Mouse (Mus musculus) G1E (cell line): Measurements from ENCODE around the gene Scgb1a1. TPM values are rescaled to one million over a fixed set of nuclear protein-coding genes. Genes with fewer than 3 reads are reported as not detected.

Experiments
- ATAC-seq: 2 replicates; pipeline ENCODE4 v1.8.0; 2016; ENCODE audit warnings: mild to moderate bottlenecking; ENCODE audit not compliant: insufficient number of reproducible peaks, poor library complexity, low FRiP score, severe bottlenecking; ENCODE audit errors: extremely low read depth
- DNase-seq: peaks from one replicate; pipeline ENCODE4 v3.0.0; 2012; ENCODE audit warnings: low spot score
- H3K27me3 ChIP-seq: 2 replicates; pipeline ENCODE4 v1.6.1; 2012; ENCODE audit warnings: mild to moderate bottlenecking, low read length, inconsistent platforms; ENCODE audit not compliant: insufficient read depth
- H3K36me3 ChIP-seq: replicated peaks from 2 replicates; pipeline ENCODE3; 2012; ENCODE audit warnings: mild to moderate bottlenecking, inconsistent platforms
- H3K4me1 ChIP-seq: 2 replicates; pipeline ENCODE4 v1.6.1; 2012; ENCODE audit warnings: low read depth, low read length, inconsistent platforms, mixed read lengths; ENCODE audit not compliant: insufficient read depth
- H3K4me3 ChIP-seq: 2 replicates; pipeline ENCODE4 v1.5.1; 2012; ENCODE audit warnings: low read depth, mild to moderate bottlenecking, inconsistent platforms, low read length, moderate library complexity, mixed read lengths
- H3K9me3 ChIP-seq: replicated peaks from 2 replicates; pipeline ENCODE4 v1.6.1; 2012; ENCODE audit warnings: inconsistent platforms
- CTCF ChIP-seq: IDR thresholded peaks from 2 replicates; pipeline ENCODE4 v1.5.1; 2012; ENCODE audit warnings: low read depth, low read length, inconsistent platforms, mixed read lengths
- GATA1 ChIP-seq: IDR thresholded peaks from 2 replicates; pipeline ENCODE4 v1.6.1; 2012; ENCODE audit warnings: borderline replicate concordance, low read length, inconsistent platforms, mixed read lengths
- GATA2 ChIP-seq: IDR thresholded peaks from 2 replicates; pipeline ENCODE4 v1.6.1; 2012; ENCODE audit warnings: low read depth, low read length, inconsistent platforms, borderline replicate concordance
- POLR2AphosphoS5 ChIP-seq: IDR thresholded peaks from 2 replicates; pipeline ENCODE4 v1.6.1; 2012; ENCODE audit warnings: low read depth, low read length, inconsistent platforms; ENCODE audit not compliant: insufficient replicate concordance
- TAL1 ChIP-seq: conservative IDR thresholded peaks from 2 replicates; pipeline ENCODE4 v1.6.1; 2012; ENCODE audit warnings: low read depth, low read length, inconsistent platforms, mixed read lengths
- polyA plus RNA-seq: library from polyadenylated mRNA; stranded (reverse); fragments of >175 nt; gene quantifications from 2 replicates; pipeline ENCODE4 v1.2.3, GENCODE M21; 2012
- total RNA-seq, 2 experiments: library from RNA; stranded (forward) in 1 of 2; stranded (reverse) in 1 of 2; fragments of 200-1000 nt in 1 of 2; fragments of >200 nt in 1 of 2; fragmentation: Nextera tagmentation in 1 of 2; gene quantifications; 2 replicates each; pipeline ENCODE4 v1.2.3; 2014 to 2017

The Scgb1a1 gene
- total and polyA plus RNA-seq, 3 experiments = not detected

- no peak for DNase-seq
These were observed 20.8 kb upstream of the Scgb1a1 start for GRCm38 (mm10) chr19:9108536-9108935.

GRCm38 (mm10) chr19:9107379-9107755 lies 19.6 kb upstream of the Scgb1a1 start:
- H3K4me1 ChIP-seq = peaks cover 42% of the 10 kb centered on the region
- no peak for TF ChIP-seq CTCF
- TF ChIP-seq GATA2 = no peak
- no peak for TF ChIP-seq TAL1
- no peak for TF ChIP-seq POLR2AphosphoS5
- TF ChIP-seq GATA1 = no peak

More at GRCm38 (mm10) chr19:9108536-9108935, 20.8 kb upstream of the Scgb1a1 start:
- peaks cover 16% of the 10 kb centered on the region for H3K27me3 ChIP-seq
- ATAC-seq = no peak
- no peak for TF ChIP-seq GATA2
- TF ChIP-seq CTCF = no peak
- TF ChIP-seq POLR2AphosphoS5 = no peak
- no peak for TF ChIP-seq TAL1
- no peak for TF ChIP-seq GATA1
- peaks cover 24% of the 10 kb centered on the region for H3K36me3 ChIP-seq
- H3K9me3 ChIP-seq = no peaks in the 10 kb centered on the region
- no peak overlapping the region for H3K4me3 ChIP-seq
- H3K4me1 ChIP-seq = peaks cover 41% of the 10 kb centered on the region

GRCm38 (mm10) chr19:9106751-9107378 lies 19.1 kb upstream of the Scgb1a1 start:
- DNase-seq (no peak), ATAC-seq (no peak)
- peaks cover 25% of the 10 kb centered on the region for H3K27me3 ChIP-seq
- no peaks in the 10 kb centered on the region for H3K9me3 ChIP-seq
- H3K4me3 ChIP-seq = no peak overlapping the region
- peaks cover 7% of the 10 kb centered on the region for H3K36me3 ChIP-seq
- peaks cover 42% of the 10 kb centered on the region for H3K4me1 ChIP-seq
- TF ChIP-seq GATA1 (no peak), POLR2AphosphoS5 (no peak), TAL1 (no peak), CTCF (no peak), GATA2 (no peak)

More at GRCm38 (mm10) chr19:9107379-9107755, 19.6 kb upstream of the Scgb1a1 start:
- H3K9me3 ChIP-seq = no peaks in the 10 kb centered on the region
- no peak overlapping the region for H3K4me3 ChIP-seq
- peaks cover 12% of the 10 kb centered on the region for H3K36me3 ChIP-seq
- DNase-seq = no peak
- ATAC-seq = no peak
- H3K27me3 ChIP-seq = peaks cover 20% of the 10 kb centered on the region

GRCm38 (mm10) chr19:9106096-9106495 lies 18.3 kb upstream of the Scgb1a1 start:
- TF ChIP-seq POLR2AphosphoS5 (no peak), GATA1 (no peak), TAL1 (no peak), GATA2 (no peak), CTCF (no peak)
- H3K36me3 ChIP-seq = peaks cover 3% of the 10 kb centered on the region
- ATAC-seq (no peak), DNase-seq (no peak)
- no peaks in the 10 kb centered on the region for H3K9me3 ChIP-seq
- H3K4me3 ChIP-seq = no peak overlapping the region
- peaks cover 42% of the 10 kb centered on the region for H3K4me1 ChIP-seq
- peaks cover 30% of the 10 kb centered on the region for H3K27me3 ChIP-seq

- Histone ChIP-seq H3K9me3 (no peaks in the 10 kb centered on the region), H3K4me1 (peaks cover 42% of the 10 kb centered on the region), H3K36me3 (no peaks in the 10 kb centered on the region), H3K4me3 (no peak overlapping the region), H3K27me3 (peaks cover 38% of the 10 kb centered on the region)
- TF ChIP-seq POLR2AphosphoS5 = no peak
- TF ChIP-seq TAL1 = no peak
- no peak for TF ChIP-seq GATA1
- no peak for TF ChIP-seq CTCF
- no peak for TF ChIP-seq GATA2
- no peak for DNase-seq
- ATAC-seq = no peak
These were observed 17.4 kb upstream of the Scgb1a1 start for GRCm38 (mm10) chr19:9105101-9105685.

- no peaks in the 10 kb centered on the region for H3K9me3 ChIP-seq
- H3K36me3 ChIP-seq = no peaks in the 10 kb centered on the region
- TF ChIP-seq CTCF (no peak), GATA1 (no peak), POLR2AphosphoS5 (no peak), GATA2 (no peak), TAL1 (no peak)
- no peak for ATAC-seq
- peaks cover 37% of the 10 kb centered on the region for H3K4me1 ChIP-seq
- no peak overlapping the region for H3K4me3 ChIP-seq
- DNase-seq = no peak
- peaks cover 47% of the 10 kb centered on the region for H3K27me3 ChIP-seq
These were observed 16.2 kb upstream of the Scgb1a1 start for GRCm38 (mm10) chr19:9103986-9104385.
